Mouse (Mus musculus): ENCODE measurements around the gene Mchr1. TPM values are rescaled to one million over a fixed set of nuclear protein-coding genes. Genes with fewer than 3 reads are reported as not detected.

Mchr1 gene
- total and polyA plus RNA-seq, 3 experiments, result not detected

DNA sequence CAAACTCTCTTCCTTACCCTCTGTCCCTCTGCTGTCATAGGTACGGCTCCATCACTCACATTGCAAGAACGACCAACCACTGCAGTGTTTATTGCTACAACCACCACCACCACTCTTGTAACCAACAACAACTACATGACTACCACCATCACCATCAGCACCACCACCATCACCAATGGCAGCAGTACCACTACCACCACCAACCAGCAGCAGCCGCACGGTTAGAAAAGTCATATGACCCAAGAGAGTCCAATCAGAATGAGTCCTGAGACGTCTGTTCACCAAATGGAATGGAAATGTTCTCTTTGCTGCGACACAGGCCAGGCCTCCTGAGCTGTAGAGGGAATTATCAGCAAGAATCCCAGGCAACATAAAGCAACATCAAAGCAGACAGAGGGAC is 40.5 kb upstream of the Mchr1 start:
- no peaks in the 10 kb centered on the region for H3K36me3 ChIP-seq (replicated peaks in 1 of 2; ENCODE audit: control insufficient read depth in 1 of 2, insufficient read depth in 1 of 2, low read length in 1 of 2)
- dilution Hi-C loops (cut with MboI; ENCODE audit: extremely low pct_ligation_motif_present, extremely low pct_unique_long_range_greater_than_20kb, low sequenced_read_pairs), result no loop called here

DNA sequence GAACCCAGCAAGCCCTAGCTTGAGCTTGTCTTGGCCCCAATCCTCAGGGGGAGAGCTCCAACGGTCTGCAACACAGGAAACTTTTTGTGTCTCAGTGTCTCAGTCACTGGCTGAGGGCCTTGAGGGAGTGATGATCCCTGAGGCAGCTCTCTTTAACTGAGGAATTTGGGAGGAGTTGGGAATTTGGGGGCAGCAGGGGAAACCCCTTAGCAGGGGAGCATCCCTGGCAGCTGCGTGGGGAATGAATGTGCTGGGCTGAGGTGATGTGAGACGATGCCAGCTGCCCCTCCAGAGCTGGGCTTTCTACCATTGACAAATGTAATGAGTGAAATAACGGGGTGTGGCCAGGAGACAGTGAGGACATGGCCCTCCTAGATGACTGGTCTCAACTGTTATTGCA is 39.9 kb upstream of the Mchr1 start:
- Histone ChIP-seq H3K4me3 (replicated peaks in 1 of 3; ENCODE audit: low read depth in 2 of 3, low read length in 2 of 3, poor library complexity in 1 of 3) (no peak overlapping the region), H3K4me2 (ENCODE audit: insufficient read depth, low read depth, poor library complexity, severe bottlenecking) (0 out of 2 replicates have a peak overlapping the region, but pooled peaks have one; percentile 11), H3K4me1 (ENCODE audit: control insufficient read depth in 1 of 2, insufficient read depth in 2 of 2) (peaks cover 10 to 38% of the 10 kb centered on the region in 2 experiments; a peak in 3 of 4 replicates), H3K27me3 (replicated peaks) (no peaks in the 10 kb centered on the region), H3K9ac (ENCODE audit: insufficient read depth, low read depth) (no peak overlapping the region), H3K79me2 (replicated peaks; ENCODE audit: control insufficient read depth, extremely low read depth, insufficient read depth, poor library complexity, severe bottlenecking) (no peaks in the 10 kb centered on the region), H3K36me3 (replicated peaks in 1 of 2; ENCODE audit: control insufficient read depth in 1 of 2, insufficient read depth in 1 of 2, low read length in 1 of 2) (no peaks in the 10 kb centered on the region), H3K9me3 (replicated peaks; ENCODE audit: low read length) (peaks cover 3% of the 10 kb centered on the region), H3K27ac (ENCODE audit: insufficient read depth, low read depth) (no peak overlapping the region)
- dilution Hi-C loops (cut with MboI; ENCODE audit: extremely low pct_ligation_motif_present, extremely low pct_unique_long_range_greater_than_20kb, low sequenced_read_pairs), result no loop called here
- no peak for TF ChIP-seq USF1 (IDR thresholded peaks at IDR 0.05; ENCODE audit: low read depth, low read length)
- TF ChIP-seq CHD2 (IDR thresholded peaks at IDR 0.05; ENCODE audit: low read length), result no peak
- TF ChIP-seq POLR2AphosphoS2 (IDR thresholded peaks at IDR 0.05; ENCODE audit: low read depth, low read length), result no peak
- no peak for TF ChIP-seq ETS1 (conservative IDR thresholded peaks at IDR 0.05; ENCODE audit: low read depth, low read length)
- no peak for TF ChIP-seq MXI1 (IDR thresholded peaks at IDR 0.05; ENCODE audit: low read depth, low read length)
- DNase-seq (ENCODE audit: extremely low read depth), result no peak
- in situ Hi-C loops (cut with MboI; ENCODE audit: low pct_ligation_motif_present, low pct_unique_long_range_greater_than_20kb, low sequenced_read_pairs), result loop anchor here (5.0 to 25.0 kb wide), 3 partner anchors 38 to 483 kb away; partner anchors contain the start of gene Tnrc6b

More for the DNA sequence above, 40.5 kb upstream of the Mchr1 start:
- TF ChIP-seq MYC (IDR thresholded peaks at IDR 0.05; ENCODE audit: low read depth, low read length) (no peak), EP300 (IDR thresholded peaks at IDR 0.05; ENCODE audit: low read length) (no peak), TCF12 (IDR thresholded peaks at IDR 0.05; ENCODE audit: low read depth, low read length) (no peak), USF1 (IDR thresholded peaks at IDR 0.05; ENCODE audit: low read depth, low read length) (no peak), BHLHE40 (IDR thresholded peaks at IDR 0.05; ENCODE audit: low read depth, low read length) (no peak), SMC3 (IDR thresholded peaks at IDR 0.05; ENCODE audit: low read depth, low read length) (no peak), JUND (conservative IDR thresholded peaks at IDR 0.05; ENCODE audit: low read depth, low read length) (no peak), NRF1 (IDR thresholded peaks at IDR 0.05; ENCODE audit: low read depth, low read length) (no peak), CTCF (conservative IDR thresholded peaks at IDR 0.05 in 1 of 2, IDR thresholded peaks at IDR 0.05 in 1 of 2; ENCODE audit: low read depth in 2 of 2, low read length in 2 of 2) (no peak), RAD21 (IDR thresholded peaks at IDR 0.05; ENCODE audit: low read depth, low read length) (no peak), IRF4 (IDR thresholded peaks at IDR 0.05; ENCODE audit: low read depth, low read length) (no peak), MXI1 (IDR thresholded peaks at IDR 0.05; ENCODE audit: low read depth, low read length) (no peak), UBTF (IDR thresholded peaks at IDR 0.05; ENCODE audit: low read depth, low read length) (no peak), ELF1 (IDR thresholded peaks at IDR 0.05; ENCODE audit: low read depth, low read length) (no peak), ZMIZ1 (IDR thresholded peaks at IDR 0.05; ENCODE audit: low read depth, low read length) (no peak), RCOR1 (conservative IDR thresholded peaks at IDR 0.05; ENCODE audit: low read depth, low read length) (no peak), USF2 (conservative IDR thresholded peaks at IDR 0.05; ENCODE audit: low read depth, low read length) (no peak), MAFK (IDR thresholded peaks at IDR 0.05; ENCODE audit: insufficient replicate concordance, low read length) (no peak), MEF2A (IDR thresholded peaks at IDR 0.05; ENCODE audit: borderline replicate concordance, low read depth, low read length) (no peak), CHD2 (IDR thresholded peaks at IDR 0.05; ENCODE audit: low read length) (no peak)
- in situ Hi-C loops (cut with MboI; ENCODE audit: low pct_ligation_motif_present, low pct_unique_long_range_greater_than_20kb, low sequenced_read_pairs), result loop anchor here (5.0 to 25.0 kb wide), 3 partner anchors 37 to 482 kb away; partner anchors contain the start of gene Tnrc6b
- DNase-seq (ENCODE audit: extremely low read depth), result no peak
- no peaks in the 10 kb centered on the region for H3K79me2 ChIP-seq (replicated peaks; ENCODE audit: control insufficient read depth, extremely low read depth, insufficient read depth, poor library complexity, severe bottlenecking)
- H3K4me3 ChIP-seq (replicated peaks in 1 of 3; ENCODE audit: low read depth in 2 of 3, low read length in 2 of 3, poor library complexity in 1 of 3), result no peak overlapping the region
- H3K9ac ChIP-seq (ENCODE audit: insufficient read depth, low read depth), result no peak overlapping the region
- no peak overlapping the region for H3K4me2 ChIP-seq (ENCODE audit: insufficient read depth, low read depth, poor library complexity, severe bottlenecking)
- H3K27ac ChIP-seq (ENCODE audit: insufficient read depth, low read depth), result no peak overlapping the region
- peaks cover 10 to 38% of the 10 kb centered on the region in 2 experiments; a peak in 3 of 4 replicates for H3K4me1 ChIP-seq (ENCODE audit: control insufficient read depth in 1 of 2, insufficient read depth in 2 of 2)
- no peaks in the 10 kb centered on the region for H3K27me3 ChIP-seq (replicated peaks)
- H3K9me3 ChIP-seq (replicated peaks; ENCODE audit: low read length), result peaks cover 3% of the 10 kb centered on the region

Data from CH12.LX (cell line).